Mouse (Mus musculus): ENCODE measurements around the gene Tmem240.
A peak's percentile ranks its signal among the peaks of the same experiment; 100 is the strongest.
"Not testable (repeated sequence)": the region's sequence is repeated elsewhere in the genome, so short reads cannot be mapped to it uniquely, and the experiment has no call there.

Gene Tmem240

DNA sequence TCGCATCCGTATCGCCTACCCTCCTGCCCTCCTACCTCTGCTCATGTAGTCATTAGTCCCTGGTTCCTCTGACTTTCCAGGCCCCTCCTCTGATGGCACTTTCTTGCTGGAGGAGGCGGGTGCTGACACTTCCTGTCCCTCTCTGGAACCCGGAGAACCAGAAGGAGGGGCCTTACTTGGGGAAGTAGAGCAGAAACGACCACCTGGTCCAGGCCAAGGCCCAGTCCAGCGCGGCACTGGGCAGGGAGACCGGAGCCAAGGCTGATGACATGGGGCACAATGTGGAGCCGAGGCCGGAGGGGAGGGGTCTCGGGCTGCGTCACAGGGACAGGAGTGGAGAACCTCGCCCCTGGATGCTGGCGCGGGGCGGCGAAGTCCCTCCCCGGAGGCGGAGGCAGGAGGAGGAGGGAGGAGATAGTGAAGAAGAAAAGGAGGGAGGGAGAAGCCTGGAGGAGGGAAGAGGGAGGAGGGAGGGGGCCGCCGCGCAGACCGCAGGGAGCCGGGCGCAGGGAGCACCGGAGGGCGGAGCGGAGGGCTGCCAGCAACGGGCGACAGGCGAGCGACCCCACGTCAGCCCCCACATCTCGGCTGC lies at the start of gene Tmem240:
Gene Tmem240, plus strand, starts transcription at position 451 of the 592 bp plus-strand sequence.
- DNase-seq (ENCODE audit: low read depth, low spot score), result peak; percentile 97

DNA sequence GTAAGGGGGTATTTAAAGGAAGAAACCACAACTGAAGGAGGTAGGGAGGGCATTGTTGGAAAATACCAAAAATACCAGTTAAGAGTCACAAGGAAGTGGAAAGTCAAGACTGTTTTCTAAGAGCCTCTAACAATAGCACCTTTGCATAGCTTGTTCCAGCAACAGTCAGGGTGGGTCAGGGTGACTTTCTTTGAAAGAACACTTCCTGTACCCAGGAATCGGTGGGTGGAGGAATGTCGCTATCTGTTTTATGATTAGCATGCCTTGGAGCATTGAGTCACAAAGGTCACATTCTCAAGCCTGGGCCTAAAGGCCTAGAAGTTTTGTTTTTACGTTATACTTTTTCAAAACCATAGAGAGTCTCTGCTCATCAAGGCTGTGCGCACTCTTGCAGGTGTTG lies 46.8 kb upstream of the Tmem240 start:
- not testable (repeated sequence) for DNase-seq (ENCODE audit: low read depth, low spot score)

DNA sequence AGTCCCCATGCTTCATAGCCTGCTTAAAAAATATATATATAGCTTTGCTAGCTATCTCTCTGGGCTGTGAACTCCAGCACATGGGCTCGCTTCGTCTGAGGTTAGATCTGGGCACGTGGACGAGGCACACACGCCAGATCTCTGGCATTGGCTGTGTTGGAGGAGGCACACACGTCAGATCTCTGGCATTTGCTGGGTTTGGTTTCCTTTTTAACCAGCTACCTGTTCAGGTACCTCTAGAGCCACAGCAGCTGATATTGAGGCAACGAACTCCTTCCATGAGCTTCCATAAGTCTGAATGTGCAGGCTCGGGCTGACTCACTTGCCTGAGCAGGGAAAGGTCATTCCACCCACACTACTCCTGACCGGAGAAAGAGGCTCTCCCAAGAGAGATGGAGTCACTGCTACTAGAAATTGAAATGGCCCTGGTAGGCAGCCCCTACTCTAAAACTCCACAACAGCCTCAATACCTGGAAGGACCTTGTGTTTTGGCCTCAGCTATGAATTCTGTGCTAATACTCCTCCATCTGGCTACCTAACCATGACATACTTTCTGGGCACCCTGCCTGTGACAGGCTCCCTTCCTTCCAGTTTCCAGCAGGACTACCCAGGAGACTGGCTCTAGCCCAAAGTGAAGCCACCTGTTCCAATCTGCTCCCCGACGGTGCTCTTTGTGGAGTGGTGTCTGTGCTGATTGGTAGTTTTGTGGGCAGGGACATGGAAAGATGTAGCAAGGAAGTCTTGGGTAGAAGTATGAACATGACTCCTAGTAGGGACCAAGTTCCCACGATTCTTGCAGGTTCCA lies 43.8 kb upstream of the Tmem240 start:
- DNase-seq (ENCODE audit: low read depth, low spot score), result peak; percentile 59

DNA sequence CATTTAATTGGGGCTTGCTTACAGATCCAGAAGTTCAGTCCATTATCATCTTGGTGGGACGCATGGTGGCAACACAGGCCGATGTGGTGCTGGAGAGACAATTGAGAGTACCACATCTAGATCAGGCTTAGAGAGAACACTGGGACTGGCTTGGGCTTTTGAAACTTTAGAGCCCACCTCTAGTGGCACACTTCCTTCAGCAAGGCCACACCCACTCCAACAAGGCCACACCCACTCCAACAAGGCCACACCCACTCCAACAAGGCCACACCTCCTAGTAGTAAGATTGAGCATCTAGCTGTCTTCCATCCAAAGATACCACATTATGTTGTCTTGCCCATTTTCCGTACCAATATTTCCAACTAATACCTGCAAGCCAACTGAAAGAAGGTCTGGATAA lies 42.2 kb upstream of the Tmem240 start:
- no peak for DNase-seq (ENCODE audit: low read depth, low spot score)

DNA sequence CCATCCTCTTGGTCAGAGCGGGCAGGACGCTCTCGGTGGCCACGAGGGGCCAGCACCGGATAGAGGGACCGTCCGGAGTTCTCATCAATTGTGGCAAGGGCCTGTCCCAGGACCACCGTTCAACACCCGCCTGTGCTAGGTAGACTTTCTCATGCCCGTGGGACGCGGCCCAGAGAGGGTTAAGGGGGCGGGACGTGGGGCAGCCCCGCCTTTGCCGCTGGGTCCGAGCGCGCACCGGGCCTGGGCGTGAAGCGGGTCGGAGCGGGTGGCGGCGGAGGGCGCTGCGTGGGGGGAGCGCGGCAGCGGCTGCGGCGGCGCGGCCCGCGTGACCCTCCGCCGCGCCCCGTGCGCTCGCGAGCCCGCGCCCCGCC lies 40.5 kb upstream of the Tmem240 start, which contains the start of gene Fndc10:
Gene Fndc10, plus strand, starts transcription at position 232 of the 371 bp plus-strand sequence.
- no peak for DNase-seq (ENCODE audit: low read depth, low spot score)

DNA sequence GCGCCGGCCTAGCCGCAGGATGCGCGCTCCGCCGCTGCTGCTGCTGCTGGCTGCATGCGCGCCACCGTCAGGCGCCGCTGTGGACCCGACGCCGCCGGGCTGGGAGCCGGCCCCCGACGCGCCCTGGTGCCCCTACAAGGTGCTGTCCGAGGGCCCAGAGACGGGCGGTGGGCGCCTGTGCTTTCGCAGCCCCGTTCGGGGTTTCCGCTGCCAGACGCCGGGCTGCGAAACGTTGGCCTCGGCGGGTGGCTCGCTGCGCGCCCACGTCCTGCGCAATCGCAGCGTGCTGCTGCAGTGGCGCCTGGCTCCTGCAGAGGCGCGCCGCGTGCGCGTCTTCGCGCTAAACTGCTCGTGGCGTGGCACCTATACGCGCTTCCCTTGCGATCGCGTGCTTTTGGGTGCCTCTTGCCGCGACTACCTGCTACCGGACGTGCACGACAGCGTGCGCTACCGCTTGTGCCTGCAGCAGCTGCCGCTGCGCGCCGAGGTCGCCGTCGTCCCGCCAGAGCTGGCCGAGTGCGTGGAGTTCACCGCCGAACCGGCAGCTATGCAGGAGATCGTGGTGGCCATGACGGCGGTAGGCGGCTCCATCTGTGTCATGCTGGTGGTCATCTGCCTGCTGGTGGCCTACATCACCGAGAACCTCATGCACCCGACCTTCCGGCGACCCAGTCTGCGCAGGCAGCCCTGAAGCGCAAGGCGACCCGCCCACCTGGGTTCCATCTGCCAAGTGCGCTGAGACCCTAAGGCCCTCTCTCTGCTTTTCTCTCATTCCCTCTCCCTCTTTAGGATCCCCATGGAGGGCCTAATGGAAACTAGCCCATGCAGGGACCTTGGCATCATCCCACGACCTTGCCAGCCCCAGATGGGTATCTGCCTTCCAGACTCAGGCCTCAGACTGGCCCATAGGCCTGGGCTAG lies 39.9 kb upstream of the Tmem240 start:
- DNase-seq (ENCODE audit: low read depth, low spot score), result no peak

DNA sequence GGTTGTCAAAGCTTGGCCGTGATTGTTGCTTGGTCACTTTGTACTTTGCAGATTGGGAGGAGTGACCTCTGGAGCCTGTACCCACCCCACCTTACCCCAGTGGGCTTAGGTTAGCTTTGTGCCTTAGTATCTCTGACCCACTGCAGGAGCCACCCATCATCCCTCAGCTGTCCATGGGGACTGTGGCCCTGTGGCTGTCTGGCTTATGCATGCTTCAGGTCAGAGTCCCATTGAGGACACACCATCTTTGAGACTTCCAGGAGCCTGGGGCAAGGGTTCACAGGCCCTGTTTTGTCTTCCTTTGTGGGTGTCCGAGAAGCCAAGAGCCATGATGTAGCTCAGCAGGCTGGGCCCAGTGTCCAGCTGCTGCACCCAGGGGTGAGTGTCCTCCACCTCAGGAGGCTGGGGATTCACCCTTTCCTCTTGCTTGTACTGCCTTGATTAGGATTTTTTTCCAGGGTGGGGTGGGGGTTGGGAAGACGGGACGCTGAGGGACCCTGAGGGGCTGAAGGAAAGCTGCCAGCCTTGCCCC lies 39.0 kb upstream of the Tmem240 start:
- DNase-seq (ENCODE audit: low read depth, low spot score), result no peak

DNA sequence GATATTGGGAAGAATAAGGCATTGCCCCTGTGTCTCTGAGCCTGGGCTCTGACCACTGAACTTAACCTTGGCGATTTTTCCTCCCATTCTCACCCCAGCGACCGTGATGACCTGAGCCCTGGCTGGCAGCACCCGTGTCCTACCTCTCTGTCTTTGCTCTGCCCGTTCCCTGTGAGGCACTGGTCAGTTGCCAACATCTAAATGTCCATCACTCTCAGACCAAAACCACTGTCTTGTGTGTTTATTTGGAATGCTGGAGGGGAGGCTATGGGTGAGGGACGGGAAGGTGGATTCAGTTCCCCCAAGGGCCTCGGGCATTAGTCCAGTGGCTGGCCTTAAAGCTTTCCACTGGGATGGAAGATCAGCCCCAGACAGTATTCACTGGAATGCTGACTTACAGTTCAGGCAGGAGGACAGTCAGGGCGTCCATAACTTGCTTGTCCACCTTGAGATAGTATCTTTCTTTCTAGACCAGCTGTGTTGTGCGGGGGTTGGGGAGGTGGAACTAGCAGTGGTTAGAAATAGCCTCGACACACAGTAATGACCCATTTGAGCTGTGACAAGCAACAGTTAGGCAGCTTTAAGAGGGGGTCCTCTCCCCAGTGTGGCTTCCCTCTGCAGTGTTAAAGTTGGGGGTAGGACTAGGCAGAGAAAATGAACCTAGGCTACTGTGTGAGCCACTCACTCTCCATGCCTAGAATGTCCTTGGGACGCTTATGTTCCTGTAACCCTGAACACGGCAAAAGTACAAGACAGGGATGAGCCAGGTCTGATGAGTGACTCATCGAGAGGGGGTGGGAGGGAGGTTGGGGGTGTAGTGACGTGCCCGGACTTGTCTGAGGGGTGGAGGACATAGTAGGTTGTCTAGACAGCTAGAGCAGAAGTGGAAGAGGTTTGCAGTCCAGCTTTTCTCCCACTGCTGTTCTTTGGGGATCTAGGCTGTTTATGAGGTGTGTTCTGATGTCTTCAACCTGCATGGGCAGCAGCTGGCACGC lies 38.0 kb upstream of the Tmem240 start:
- peak; percentile 37 for DNase-seq (ENCODE audit: low read depth, low spot score)

DNA sequence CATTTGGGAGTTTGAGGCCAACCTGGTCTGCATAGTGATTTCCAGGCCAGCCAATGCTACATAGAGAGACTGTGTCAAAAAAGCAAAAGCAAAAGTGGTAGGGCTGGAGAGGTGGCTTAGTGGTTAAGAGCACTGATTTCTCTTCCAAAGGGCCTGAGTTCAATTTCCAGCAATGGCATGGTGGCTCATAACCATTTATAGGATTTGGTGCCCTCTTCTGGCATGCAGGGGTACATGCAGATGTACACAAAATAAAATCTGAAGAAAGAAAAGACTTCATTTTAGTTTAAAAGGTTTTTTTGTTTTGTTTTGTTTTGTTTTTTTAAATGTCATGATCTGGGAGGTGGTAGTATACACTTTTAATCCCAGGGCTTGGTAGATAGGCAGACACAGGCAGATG lies 34.2 kb upstream of the Tmem240 start:
- peak; percentile 68 for DNase-seq (ENCODE audit: low read depth, low spot score)

DNA sequence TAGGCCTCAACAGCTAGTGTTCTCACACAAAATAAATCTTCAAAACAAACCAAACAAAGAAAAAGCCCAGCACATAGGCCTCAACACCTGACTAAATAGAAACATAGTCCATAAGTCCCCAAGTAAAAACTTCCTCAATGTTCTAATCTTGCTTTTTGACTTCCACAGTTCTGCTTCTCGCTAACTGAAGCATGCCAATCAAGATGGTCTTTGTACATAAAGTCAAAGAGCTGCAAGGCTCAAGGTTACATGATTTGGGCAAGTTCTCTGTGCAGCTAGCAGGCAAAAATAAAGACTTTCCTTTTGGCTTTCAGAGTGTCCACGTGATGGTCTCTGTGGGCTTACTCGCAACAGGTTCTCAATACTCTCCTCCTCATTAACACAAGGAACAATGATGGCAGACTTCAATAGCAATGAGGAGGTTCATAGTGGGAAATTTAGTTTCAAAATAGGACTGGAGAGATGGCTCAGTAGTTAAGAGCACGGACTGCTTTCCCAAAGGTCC lies 31.1 kb upstream of the Tmem240 start:
- DNase-seq (ENCODE audit: low read depth, low spot score), result no peak

DNA sequence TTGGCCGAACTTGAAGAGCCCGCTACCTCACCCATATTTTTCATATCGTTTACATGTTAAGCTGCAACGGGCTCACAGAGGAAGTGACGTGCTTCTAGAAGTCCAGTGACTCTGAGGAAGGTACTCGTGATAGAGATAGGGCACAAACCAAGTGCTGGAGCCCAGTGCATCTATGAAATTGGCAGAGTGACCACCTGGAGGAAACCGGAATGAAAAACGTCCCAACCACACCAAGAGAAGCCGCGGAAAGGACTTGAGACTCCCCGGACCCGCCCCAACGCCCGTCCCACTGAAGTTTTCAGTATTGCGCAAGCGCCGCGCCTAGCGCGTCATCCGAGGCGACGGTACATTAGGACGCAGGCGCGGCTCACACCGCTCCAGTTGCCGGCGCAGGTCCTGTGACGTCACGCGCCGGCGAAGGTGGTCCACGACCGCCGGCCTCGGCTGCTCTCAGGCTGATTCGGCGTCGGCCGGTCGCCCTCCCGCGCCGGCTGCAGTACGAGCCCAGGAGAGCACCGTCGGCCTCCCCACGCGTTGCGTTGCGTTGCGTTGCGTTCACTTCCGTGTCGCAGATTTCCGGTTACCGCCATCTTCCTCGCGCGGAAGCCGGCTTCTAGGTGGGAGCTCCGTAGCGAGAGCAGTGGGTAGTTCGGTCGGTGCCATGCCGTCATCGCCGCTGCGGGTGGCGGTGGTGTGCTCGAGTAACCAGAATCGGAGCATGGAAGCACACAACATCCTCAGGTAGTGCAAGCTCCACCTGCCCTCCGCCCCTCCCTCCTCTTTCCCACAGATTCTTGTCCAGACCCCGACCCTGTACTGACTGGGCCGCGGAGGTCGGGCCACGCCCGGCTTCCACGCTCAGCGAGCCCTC lies 29.6 kb upstream of the Tmem240 start, which contains the start of gene Ssu72:
Gene Ssu72, plus strand, starts transcription at position 80 of the 871 bp plus-strand sequence.
- peak; percentile 91 for DNase-seq (ENCODE audit: low read depth, low spot score)

DNA sequence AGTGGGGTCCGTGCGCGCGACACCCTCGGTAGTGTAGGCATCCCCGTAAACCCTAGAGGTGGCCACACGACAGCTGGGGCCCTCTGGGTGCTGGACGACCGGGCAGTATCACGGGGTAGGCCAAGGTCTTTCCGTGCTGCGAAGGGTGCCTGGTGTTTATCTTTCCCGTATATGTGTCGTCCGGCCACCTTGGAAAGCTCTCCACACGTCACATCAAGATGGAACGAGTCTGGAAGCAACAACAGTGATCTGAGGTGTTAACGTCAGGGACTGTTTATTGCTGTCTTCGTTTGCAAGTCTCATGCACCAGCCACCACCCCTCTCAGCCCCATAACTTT lies 29.0 kb upstream of the Tmem240 start:
- DNase-seq (ENCODE audit: low read depth, low spot score), result peak; percentile 41

DNA sequence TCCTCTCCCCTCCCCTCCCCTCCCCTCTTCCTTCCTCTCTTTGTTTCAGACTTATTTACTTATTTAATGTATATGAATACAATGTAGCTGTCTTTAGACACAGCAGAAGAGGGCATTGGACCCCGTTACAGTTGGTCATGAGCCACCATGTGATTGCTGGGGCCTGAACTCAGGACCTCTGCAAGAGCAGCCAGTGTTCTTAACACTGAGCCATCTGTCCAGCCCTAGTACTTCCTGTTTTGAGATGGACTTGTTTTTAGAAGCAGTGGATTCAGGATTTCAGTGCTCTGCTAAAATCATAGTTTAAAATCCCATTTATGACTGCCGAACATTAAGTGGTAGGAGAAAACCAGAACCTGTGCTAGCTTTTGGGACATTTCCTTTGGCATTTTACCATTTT lies 26.0 kb upstream of the Tmem240 start:
- DNase-seq (ENCODE audit: low read depth, low spot score), result no peak

DNA sequence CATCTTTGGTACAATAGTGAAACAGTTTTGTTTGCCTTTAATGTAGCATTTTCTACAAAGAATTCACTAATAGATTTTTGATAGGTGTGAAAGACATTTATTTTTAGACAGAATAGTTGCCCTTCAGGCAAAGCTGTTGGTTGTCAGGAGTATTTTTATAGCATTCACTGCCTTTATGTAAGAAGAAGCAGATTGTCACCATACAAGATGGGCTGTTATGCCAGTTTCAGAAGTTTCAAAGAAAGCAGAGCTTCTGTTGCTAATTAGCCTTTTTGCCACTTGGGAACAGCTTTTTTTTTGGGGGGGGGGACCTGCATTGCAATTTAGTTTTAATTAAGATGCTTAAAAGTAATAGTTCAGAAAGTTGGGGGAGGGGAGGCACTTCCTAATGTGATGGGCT lies 25.6 kb upstream of the Tmem240 start:
- DNase-seq (ENCODE audit: low read depth, low spot score), result no peak

DNA sequence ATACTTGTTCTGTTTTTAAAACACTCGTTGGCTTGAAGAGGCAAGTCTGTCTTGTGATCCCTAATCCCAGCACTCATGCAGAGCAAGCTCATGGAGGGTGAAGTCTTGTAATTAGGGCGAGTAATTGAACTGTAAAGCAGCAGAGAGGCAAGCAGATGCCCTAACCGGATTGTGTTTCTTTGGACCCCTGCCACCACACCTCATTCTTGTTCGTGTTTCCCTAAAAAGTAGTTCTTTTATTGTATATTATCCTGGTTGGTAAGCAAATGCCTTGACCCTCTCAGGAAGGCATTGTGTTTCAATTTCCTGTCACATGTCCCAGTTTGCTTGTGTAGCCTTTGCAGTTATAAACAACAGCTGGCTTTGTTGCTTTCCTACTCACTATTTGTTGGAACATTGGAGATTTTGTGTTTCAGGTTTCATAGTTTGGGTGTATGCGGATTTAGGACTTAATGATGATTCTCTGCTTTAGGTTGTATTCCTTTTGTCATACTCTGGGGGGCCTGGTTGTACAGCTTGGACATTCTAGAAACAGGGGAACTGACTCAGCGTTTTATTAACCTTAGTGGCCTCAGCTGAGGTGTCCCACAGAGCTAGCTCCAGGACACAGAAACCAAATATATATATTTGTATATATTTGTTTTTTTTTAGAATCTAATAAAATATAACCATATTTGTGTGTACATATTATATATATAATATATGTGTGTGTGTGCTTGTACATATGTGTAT lies 23.9 kb upstream of the Tmem240 start:
- no peak for DNase-seq (ENCODE audit: low read depth, low spot score)

DNA sequence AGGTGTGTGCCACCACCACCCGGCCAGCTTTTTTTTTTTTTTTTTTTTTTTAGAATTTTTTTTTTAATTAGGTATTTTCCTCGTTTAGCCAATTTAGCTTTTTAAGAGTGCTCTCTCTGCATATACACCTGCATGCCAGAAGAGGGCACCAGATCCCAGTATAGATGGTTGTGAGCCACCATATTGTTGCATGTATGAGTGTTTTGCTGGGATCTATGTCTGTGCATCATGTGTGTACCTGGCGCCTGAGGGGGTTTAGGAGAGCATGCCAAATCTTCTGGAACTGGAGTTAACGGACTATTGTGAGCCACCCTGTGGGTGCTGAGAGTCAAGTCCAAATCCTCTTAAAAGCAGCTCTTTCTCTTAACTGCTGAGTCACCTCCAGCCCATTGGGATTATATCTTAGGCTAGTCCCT lies 12.9 kb upstream of the Tmem240 start:
- DNase-seq (ENCODE audit: low read depth, low spot score), result peak; percentile 55

DNA sequence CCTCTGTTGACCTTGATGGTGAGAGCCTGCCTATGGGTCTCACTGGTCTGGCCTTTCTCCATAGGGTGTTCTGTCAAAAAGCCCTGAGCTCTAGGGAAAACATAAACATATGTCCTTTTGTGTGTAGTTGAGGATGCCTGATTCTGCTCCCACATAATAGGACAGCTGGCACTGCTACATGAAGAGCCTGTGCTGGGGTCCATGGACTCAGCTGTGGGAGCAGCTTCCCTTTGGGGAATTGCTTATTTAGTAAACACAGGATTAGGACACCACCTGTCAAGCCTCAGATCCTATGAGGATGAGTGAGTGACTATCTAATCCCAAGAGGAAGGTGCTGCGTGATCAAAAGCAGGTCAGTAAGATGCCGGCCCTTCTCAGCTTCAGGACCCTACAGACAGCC lies 6.6 kb upstream of the Tmem240 start:
- DNase-seq (ENCODE audit: low read depth, low spot score), result no peak

DNA sequence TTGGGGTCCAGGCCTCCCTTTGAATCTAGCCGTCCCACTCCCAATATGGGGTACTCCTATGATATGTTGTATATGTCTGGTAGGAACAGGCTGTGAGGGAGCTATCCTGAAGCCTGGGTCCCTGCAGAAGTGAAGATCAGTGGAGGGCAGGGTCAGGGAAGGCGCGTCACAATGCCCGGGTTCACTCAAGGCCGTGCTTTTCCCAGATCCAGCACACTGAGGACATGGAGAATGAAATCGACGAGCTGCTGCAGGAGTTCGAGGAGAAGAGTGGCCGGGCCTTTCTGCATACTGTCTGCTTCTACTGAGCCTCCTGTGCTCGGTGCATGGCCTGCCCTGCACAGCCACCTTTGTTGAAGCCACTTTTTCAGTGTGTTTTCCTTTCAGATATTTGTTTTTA lies 1.3 kb upstream of the Tmem240 start:
- DNase-seq (ENCODE audit: low read depth, low spot score), result no peak

Data from 3T3-L1 (cell line).